Mouse (Mus musculus) forebrain, embryonic 12.5 days (tissue): Measurements from ENCODE around the gene Tusc2. TPM values are rescaled to one million over a fixed set of nuclear protein-coding genes. Genes with fewer than 3 reads are reported as not detected.
A peak's percentile ranks its signal among the peaks of the same experiment; 100 is the strongest.

ENCODE experiments used
- ATAC-seq: fragments of 200-750 bp; cut with Nextera tagmentation; 2 replicates; pipeline ENCODE4 v1.8.0; 2017; ENCODE audit warnings: moderate TSS enrichment; ENCODE audit not compliant: low FRiP score
- H3K27ac ChIP-seq: fragments of 300-500 bp; sonication (generic); 2 replicates; pipeline ENCODE4 v1.5.1; 2016; ENCODE audit warnings: mild to moderate bottlenecking
- H3K27me3 ChIP-seq: fragments of 300-500 bp; sonication (generic); 2 replicates; pipeline ENCODE4 v1.6.1; 2016; ENCODE audit warnings: mild to moderate bottlenecking
- H3K36me3 ChIP-seq: fragments of 300-500 bp; sonication (generic); replicated peaks from 2 replicates; pipeline ENCODE4 v1.6.1; 2016; ENCODE audit warnings: mild to moderate bottlenecking
- H3K4me1 ChIP-seq: fragments of 300-500 bp; sonication (generic); 2 replicates; pipeline ENCODE4 v1.6.1; 2016
- H3K4me2 ChIP-seq: fragments of 300-500 bp; sonication (generic); 2 replicates; pipeline ENCODE4 v1.6.1; 2016; ENCODE audit warnings: mild to moderate bottlenecking, moderate library complexity
- H3K4me3 ChIP-seq: fragments of 300-500 bp; sonication (generic); replicated peaks from 2 replicates; pipeline ENCODE4 v1.5.1; 2016; ENCODE audit warnings: mild to moderate bottlenecking
- H3K9ac ChIP-seq: fragments of 300-500 bp; sonication (generic); 2 replicates; pipeline ENCODE4 v1.6.1; 2016; ENCODE audit warnings: mild to moderate bottlenecking
- H3K9me3 ChIP-seq: fragments of 300-500 bp; sonication (generic); 2 replicates; pipeline ENCODE4 v1.6.1; 2016
- WGBS: fragments of 180-500 bp; shearing (Covaris S2); methylation state at CpG from one replicate; pipeline ENCODE4 v1.1.7; 2016; 5-methylcytosine and 5-hydroxymethylcytosine counted together
- polyA plus RNA-seq: library from polyadenylated mRNA; unstranded; fragments of >200 nt; fragmentation: Nextera tagmentation; extraction: Ambion mirVana; gene quantifications from 2 replicates; pipeline ENCODE4 v1.2.1, GENCODE M21; 2016

Tusc2 gene
- polyA plus RNA-seq, 1 experiment from 2014 or later, result 77.2 TPM

GRCm38 (mm10) chr9:107586504-107586903 lies 23.4 kb downstream of the Tusc2 start:
- Histone ChIP-seq H3K4me2 (no peak overlapping the region; the same call in 1 of the 2 replicates), H3K9ac (no peak overlapping the region), H3K36me3 (peaks cover 28% of the 10 kb centered on the region), H3K27me3 (no peaks in the 10 kb centered on the region), H3K4me3 (no peak overlapping the region), H3K4me1 (peaks cover 21% of the 10 kb centered on the region), H3K27ac (no peak overlapping the region), H3K9me3 (no peaks in the 10 kb centered on the region)
- no peak for ATAC-seq
- whole genome bisulfite sequencing, result 92% methylated on average over 5 of the region's 5 CpGs

DNA sequence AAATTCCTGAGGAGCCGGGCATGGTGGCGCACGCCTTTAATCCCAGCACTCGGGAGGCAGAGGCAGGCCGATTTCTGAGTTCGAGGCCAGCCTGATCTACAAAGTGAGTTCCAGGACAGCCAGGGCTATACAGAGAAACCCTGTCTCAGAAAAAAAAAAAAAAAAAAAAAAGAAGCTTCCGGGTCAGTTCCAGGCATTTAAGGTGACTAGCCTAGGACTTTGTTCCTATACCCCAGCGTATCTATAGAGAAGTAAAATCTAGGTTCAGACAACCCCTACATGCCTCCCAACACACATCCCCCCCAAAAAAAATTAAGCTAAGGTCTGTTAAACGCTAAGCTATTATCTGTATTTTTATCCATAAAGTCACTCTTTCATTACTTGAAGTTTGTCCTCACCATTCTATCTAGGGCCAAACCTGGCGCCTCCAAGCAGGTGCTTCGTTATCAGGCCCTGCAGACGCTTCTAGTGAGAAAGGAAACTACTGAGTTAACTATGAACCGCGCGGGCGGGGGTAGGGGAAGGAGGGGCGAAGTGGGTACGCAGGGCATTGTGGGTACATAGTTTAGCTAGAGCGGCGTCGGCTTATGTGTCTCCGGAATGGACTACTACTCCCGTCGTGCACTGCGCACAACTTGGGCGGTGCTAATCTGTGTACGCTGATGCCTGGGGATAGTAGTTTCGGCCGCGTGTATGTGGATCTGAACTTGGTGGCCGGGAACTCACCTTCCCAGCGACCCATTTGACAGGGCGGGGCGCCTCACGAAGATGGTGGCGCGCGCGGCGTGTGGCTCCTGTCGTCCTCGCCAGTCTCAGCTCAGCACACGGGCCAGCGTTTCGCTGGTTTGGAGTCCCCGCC lies 24.1 kb downstream of the Tusc2 start, which contains the start of gene Ifrd2:
Ifrd2 (plus strand) TSS at position 669 of the 859 bp plus-strand sequence.
- Histone ChIP-seq H3K27ac (no peak within 1 kb of the TSS), H3K36me3 (peaks cover 35% of the 10 kb centered on the region), H3K9ac (peak within 1 kb of the TSS; percentile 66), H3K4me1 (peaks cover 14% of the 10 kb centered on the region), H3K4me3 (peak within 1 kb of the TSS; percentile 78), H3K4me2 (peak within 1 kb of the TSS; percentile 85), H3K9me3 (no peaks in the 10 kb centered on the region), H3K27me3 (no peaks in the 10 kb centered on the region)
- WGBS, result 15% methylated on average over 46 of the region's 46 CpGs
- ATAC-seq, result peak; percentile 97

DNA sequence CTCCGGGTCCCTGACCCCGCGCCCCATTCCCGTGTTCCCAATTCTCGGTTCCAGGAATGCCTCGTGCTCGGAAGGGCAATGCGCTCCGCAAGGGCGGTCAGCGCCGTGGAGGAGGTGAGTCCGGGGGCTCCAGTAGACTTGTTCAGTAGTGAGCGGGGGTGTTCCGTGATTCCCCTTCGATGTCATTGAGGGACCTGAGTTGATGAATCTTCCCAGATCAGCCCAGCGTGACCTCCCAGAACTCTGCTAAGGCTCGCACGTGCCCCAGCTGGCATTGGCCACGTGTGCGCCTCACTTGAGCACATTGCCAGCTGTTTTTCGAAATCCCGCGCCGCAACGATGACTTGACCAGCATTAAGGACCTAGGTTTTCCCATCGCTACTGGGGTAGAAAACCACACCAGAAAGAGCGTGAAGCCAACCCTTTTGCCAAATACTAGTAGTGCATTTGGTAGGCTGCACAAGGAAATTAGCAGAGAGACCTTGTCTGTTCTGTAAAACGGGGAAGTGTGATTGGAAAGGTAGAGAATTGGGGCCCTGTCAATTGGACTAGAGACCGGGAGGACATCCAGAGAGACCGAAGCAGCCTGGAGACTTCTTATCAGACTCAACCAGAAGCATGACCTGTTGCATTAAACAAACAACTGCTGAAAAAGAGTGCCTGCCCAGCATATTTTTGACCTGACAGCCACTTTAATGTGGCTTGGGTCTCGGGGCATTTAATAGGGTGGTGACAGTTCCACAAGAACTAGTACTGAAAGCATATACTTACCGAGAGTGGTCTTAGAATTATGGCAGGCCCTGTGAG lies 25.0 kb downstream of the Tusc2 start:
- Histone ChIP-seq H3K9ac (peak overlapping the region; percentile 66), H3K36me3 (peaks cover 42% of the 10 kb centered on the region), H3K27ac (no peak overlapping the region), H3K9me3 (no peaks in the 10 kb centered on the region), H3K4me3 (peak overlapping the region; percentile 78), H3K4me2 (peak overlapping the region; percentile 85), H3K27me3 (no peaks in the 10 kb centered on the region), H3K4me1 (peaks cover 11% of the 10 kb centered on the region)
- WGBS, result 7% methylated on average over 33 of the region's 33 CpGs
- no peak for ATAC-seq

- Histone ChIP-seq H3K36me3 (peaks cover 46% of the 10 kb centered on the region), H3K4me1 (peaks cover 11% of the 10 kb centered on the region), H3K4me2 (no peak overlapping the region), H3K9ac (no peak overlapping the region), H3K9me3 (no peaks in the 10 kb centered on the region), H3K27ac (no peak overlapping the region), H3K4me3 (no peak overlapping the region), H3K27me3 (no peaks in the 10 kb centered on the region)
- 93% methylated on average over 25 of the region's 25 CpGs for WGBS
- ATAC-seq, result no peak
These were observed 27.2 kb downstream of the Tusc2 start for GRCm38 (mm10) chr9:107590058-107590772.

DNA sequence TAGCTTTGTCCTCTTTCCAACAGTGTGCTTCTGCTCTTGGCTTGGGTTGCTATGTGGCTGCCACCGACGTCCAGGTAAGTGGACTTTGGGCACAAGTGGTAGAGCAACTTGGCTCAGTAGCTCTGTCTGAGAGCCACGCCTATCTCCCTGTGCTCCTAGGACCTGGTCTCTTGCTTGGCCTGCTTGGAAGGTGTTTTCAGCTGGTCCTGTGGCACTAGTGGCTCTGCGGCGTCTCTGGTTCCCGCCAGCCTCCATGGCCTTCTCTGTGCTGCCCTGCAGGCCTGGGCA lies 27.7 kb downstream of the Tusc2 start:
- 96% methylated on average over 6 of the region's 6 CpGs for WGBS
- Histone ChIP-seq H3K9me3 (no peaks in the 10 kb centered on the region), H3K9ac (no peak overlapping the region), H3K4me3 (no peak overlapping the region), H3K36me3 (peaks cover 46% of the 10 kb centered on the region), H3K4me2 (no peak overlapping the region), H3K27ac (no peak overlapping the region), H3K27me3 (no peaks in the 10 kb centered on the region), H3K4me1 (peaks cover 11% of the 10 kb centered on the region)
- no peak for ATAC-seq

DNA sequence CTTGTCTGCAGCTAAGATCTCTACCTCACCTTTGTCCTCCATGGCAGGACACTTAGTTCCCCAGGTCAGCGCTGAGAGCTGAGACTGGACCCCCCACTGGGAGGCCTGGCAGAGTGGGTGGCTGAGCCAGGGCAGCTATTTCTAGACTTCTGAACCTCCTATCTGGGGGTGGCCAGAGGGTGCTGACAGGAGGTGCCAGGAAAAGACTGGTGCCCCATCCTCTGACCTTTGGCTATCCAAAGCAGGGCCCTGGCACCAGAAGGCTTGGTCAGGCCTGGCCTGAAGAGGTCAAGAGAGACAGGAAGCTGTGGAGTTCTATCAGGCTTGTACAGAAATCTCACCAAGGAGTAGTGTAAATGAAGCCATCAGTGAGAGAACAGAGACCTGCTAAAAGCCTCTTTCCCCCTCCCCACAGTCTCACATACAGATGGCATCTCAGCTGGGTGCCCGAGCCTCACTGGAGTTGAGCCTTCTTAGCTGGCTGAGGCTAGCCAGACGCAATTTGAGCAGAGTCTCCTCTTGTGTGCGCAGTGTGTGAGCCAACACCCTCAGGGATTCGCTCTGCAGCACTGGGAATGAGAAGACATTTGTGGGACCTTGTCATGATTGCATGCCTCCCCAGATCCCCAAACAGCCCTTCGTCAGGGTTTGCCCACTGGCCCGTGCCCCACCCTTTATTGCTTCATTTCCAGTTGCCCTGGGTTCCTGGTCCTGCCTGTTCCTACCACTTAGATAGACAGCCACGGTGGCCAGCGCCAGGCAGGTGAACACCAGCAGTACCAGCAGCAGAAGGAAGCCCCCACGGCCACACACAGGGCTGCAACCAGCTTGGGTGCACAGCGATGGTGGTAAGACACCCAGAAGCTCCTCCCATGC lies 30.3 kb downstream of the Tusc2 start:
- WGBS, result 81% methylated on average over 11 of the region's 11 CpGs
- Histone ChIP-seq H3K27ac (no peak overlapping the region), H3K36me3 (peaks cover 46% of the 10 kb centered on the region), H3K4me1 (peaks cover 7% of the 10 kb centered on the region), H3K4me2 (no peak overlapping the region), H3K4me3 (no peak overlapping the region), H3K27me3 (no peaks in the 10 kb centered on the region), H3K9ac (no peak overlapping the region), H3K9me3 (no peaks in the 10 kb centered on the region)
- no peak for ATAC-seq

- WGBS, result 78% methylated on average over 8 of the region's 8 CpGs
- H3K9me3 ChIP-seq, result no peaks in the 10 kb centered on the region
- H3K4me1 ChIP-seq, result no peaks in the 10 kb centered on the region
- no peak for ATAC-seq
- no peak overlapping the region for H3K9ac ChIP-seq
- H3K4me3 ChIP-seq, result no peak overlapping the region
- H3K27ac ChIP-seq, result no peak overlapping the region
- H3K4me2 ChIP-seq, result no peak overlapping the region
- peaks cover 46% of the 10 kb centered on the region for H3K36me3 ChIP-seq
- 0 out of 2 replicates have a peak, but pooled peaks cover 5% of the 10 kb centered on the region for H3K27me3 ChIP-seq
These were observed 31.4 kb downstream of the Tusc2 start for GRCm38 (mm10) chr9:107594281-107595062.

- no peaks in the 10 kb centered on the region for H3K9me3 ChIP-seq
- 91% methylated on average over 11 of the region's 11 CpGs for WGBS
- no peaks in the 10 kb centered on the region for H3K4me1 ChIP-seq
- peaks cover 8% of the 10 kb centered on the region; the same call in 1 of the 2 replicates for H3K27me3 ChIP-seq
- no peak overlapping the region for H3K4me2 ChIP-seq
- H3K27ac ChIP-seq, result no peak overlapping the region
- H3K36me3 ChIP-seq, result peaks cover 24% of the 10 kb centered on the region
- H3K9ac ChIP-seq, result no peak overlapping the region
- H3K4me3 ChIP-seq, result no peak overlapping the region
- ATAC-seq, result no peak
These were observed 33.8 kb downstream of the Tusc2 start for GRCm38 (mm10) chr9:107596619-107597569.

DNA sequence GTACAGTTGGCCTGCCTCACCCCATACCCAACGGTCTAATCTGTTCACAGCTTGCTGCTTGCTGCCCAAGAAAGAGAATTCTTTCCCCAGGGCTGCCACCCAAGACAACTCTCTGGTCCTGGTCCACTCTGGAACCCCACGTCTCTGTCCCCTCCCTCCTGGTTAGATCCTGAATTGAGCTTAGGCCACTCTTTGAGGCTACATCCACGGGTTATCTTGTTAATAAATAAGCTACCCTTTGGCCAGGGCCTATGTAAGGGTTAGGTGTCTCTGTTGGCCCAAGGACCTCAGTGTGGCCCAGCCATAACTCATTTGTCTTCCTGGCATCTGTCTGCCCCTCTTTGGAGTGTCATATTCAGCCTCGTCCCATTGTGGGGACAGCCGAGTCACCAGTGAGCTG lies 35.3 kb downstream of the Tusc2 start:
- Histone ChIP-seq H3K36me3 (peaks cover 9% of the 10 kb centered on the region), H3K27me3 (peaks cover 8% of the 10 kb centered on the region; the same call in 1 of the 2 replicates), H3K9ac (no peak overlapping the region), H3K4me1 (peaks cover 7% of the 10 kb centered on the region), H3K4me2 (no peak overlapping the region), H3K4me3 (no peak overlapping the region), H3K27ac (no peak overlapping the region), H3K9me3 (no peaks in the 10 kb centered on the region)
- 90% methylated on average over 5 of the region's 5 CpGs for WGBS
- ATAC-seq, result no peak

- Histone ChIP-seq H3K36me3 (no peaks in the 10 kb centered on the region), H3K27me3 (peaks cover 8% of the 10 kb centered on the region; the same call in 1 of the 2 replicates), H3K9me3 (no peaks in the 10 kb centered on the region), H3K27ac (no peak overlapping the region), H3K4me3 (no peak overlapping the region), H3K4me1 (peaks cover 10% of the 10 kb centered on the region), H3K4me2 (no peak overlapping the region), H3K9ac (no peak overlapping the region)
- 91% methylated on average over 9 of the region's 9 CpGs for WGBS
- ATAC-seq, result no peak
These were observed 36.4 kb downstream of the Tusc2 start for GRCm38 (mm10) chr9:107599433-107599832.
